Mouse (Mus musculus) hindbrain, embryonic 12.5 days (tissue): ENCODE data around the gene Stim1. TPM values are rescaled to one million over a fixed set of nuclear protein-coding genes. Genes with fewer than 3 reads are reported as not detected.

Experiments used
- ATAC-seq: fragments of 200-750 bp; cut with Nextera tagmentation; 2 replicates; pipeline ENCODE4 v1.8.0; 2017; ENCODE audit warnings: moderate TSS enrichment; ENCODE audit not compliant: low FRiP score
- H3K27ac ChIP-seq: fragments of 300-500 bp; sonication (generic); 2 replicates; pipeline ENCODE4 v1.5.1; 2016; ENCODE audit warnings: mild to moderate bottlenecking
- H3K27me3 ChIP-seq: fragments of 300-500 bp; sonication (generic); 2 replicates; pipeline ENCODE4 v1.6.1; 2016; ENCODE audit warnings: mild to moderate bottlenecking
- H3K36me3 ChIP-seq: fragments of 300-500 bp; sonication (generic); 2 replicates; pipeline ENCODE4 v1.6.1; 2016; ENCODE audit warnings: mild to moderate bottlenecking
- H3K4me1 ChIP-seq: fragments of 300-500 bp; sonication (generic); 2 replicates; pipeline ENCODE4 v1.6.1; 2016
- H3K4me2 ChIP-seq: fragments of 300-500 bp; sonication (generic); replicated peaks from 2 replicates; pipeline ENCODE4 v1.6.1; 2016; ENCODE audit warnings: mild to moderate bottlenecking
- H3K4me3 ChIP-seq: fragments of 300-500 bp; sonication (generic); 2 replicates; pipeline ENCODE4 v1.5.1; 2016; ENCODE audit warnings: mild to moderate bottlenecking
- H3K9ac ChIP-seq: fragments of 300-500 bp; sonication (generic); 2 replicates; pipeline ENCODE4 v1.6.1; 2016; ENCODE audit warnings: mild to moderate bottlenecking, moderate library complexity
- H3K9me3 ChIP-seq: fragments of 300-500 bp; sonication (generic); replicated peaks from 2 replicates; pipeline ENCODE4 v1.6.1; 2016; ENCODE audit warnings: mild to moderate bottlenecking
- WGBS: fragments of 180-500 bp; shearing (Covaris S2); methylation state at CpG from one replicate; pipeline ENCODE4 v1.1.7; 2016; 5-methylcytosine and 5-hydroxymethylcytosine counted together
- polyA plus RNA-seq: library from polyadenylated mRNA; unstranded; fragments of >200 nt; fragmentation: Nextera tagmentation; extraction: Ambion mirVana; gene quantifications from 2 replicates; pipeline ENCODE4 v1.2.1, GENCODE M21; 2016

Gene Stim1
- polyA plus RNA-seq, 1 experiment from 2014 or later = 14.8 TPM

GRCm38 (mm10) chr7:102272422-102272948 is 4.9 kb downstream of the Stim1 start:
- Histone ChIP-seq H3K27ac (no peak overlapping the region), H3K36me3 (no peaks in the 10 kb centered on the region), H3K4me1 (peaks cover 8% of the 10 kb centered on the region), H3K4me2 (no peak overlapping the region), H3K4me3 (no peak overlapping the region), H3K9me3 (no peaks in the 10 kb centered on the region), H3K27me3 (peaks cover 15% of the 10 kb centered on the region), H3K9ac (no peak overlapping the region)
- 79% methylated on average over 3 of the region's 3 CpGs for WGBS
- ATAC-seq = no peak

- WGBS = 87% methylated on average over 1 of the region's 1 CpGs
Observed at GRCm38 (mm10) chr7:102281403-102281802, 13.8 kb downstream of the Stim1 start.

GRCm38 (mm10) chr7:102282261-102282660 is 14.7 kb downstream of the Stim1 start:
- H3K4me1 ChIP-seq = no peaks in the 10 kb centered on the region
- 89% methylated on average over 5 of the region's 5 CpGs for WGBS
- no peak overlapping the region for H3K4me2 ChIP-seq
- H3K36me3 ChIP-seq = no peaks in the 10 kb centered on the region
- ATAC-seq = no peak
- no peak overlapping the region for H3K27ac ChIP-seq
- no peaks in the 10 kb centered on the region for H3K27me3 ChIP-seq
- no peaks in the 10 kb centered on the region for H3K9me3 ChIP-seq
- no peak overlapping the region for H3K4me3 ChIP-seq
- H3K9ac ChIP-seq = no peak overlapping the region

More at GRCm38 (mm10) chr7:102281403-102281802, 13.8 kb downstream of the Stim1 start:
- H3K36me3 ChIP-seq = no peaks in the 10 kb centered on the region
- H3K4me1 ChIP-seq = no peaks in the 10 kb centered on the region
- no peak overlapping the region for H3K9ac ChIP-seq
- H3K9me3 ChIP-seq = no peaks in the 10 kb centered on the region
- no peak overlapping the region for H3K27ac ChIP-seq
- no peak overlapping the region for H3K4me3 ChIP-seq
- no peaks in the 10 kb centered on the region for H3K27me3 ChIP-seq
- no peak overlapping the region for H3K4me2 ChIP-seq
- ATAC-seq = no peak

- no peaks in the 10 kb centered on the region for H3K9me3 ChIP-seq
- H3K36me3 ChIP-seq = no peaks in the 10 kb centered on the region
- H3K4me2 ChIP-seq = no peak overlapping the region
- no peak overlapping the region for H3K9ac ChIP-seq
- H3K27ac ChIP-seq = no peak overlapping the region
- no peaks in the 10 kb centered on the region for H3K4me1 ChIP-seq
- ATAC-seq = no peak
- WGBS = 81% methylated on average over 6 of the region's 6 CpGs
- H3K27me3 ChIP-seq = no peaks in the 10 kb centered on the region
- H3K4me3 ChIP-seq = no peak overlapping the region
Observed at GRCm38 (mm10) chr7:102289466-102289865, 21.9 kb downstream of the Stim1 start.

- no peaks in the 10 kb centered on the region for H3K9me3 ChIP-seq
- no peaks in the 10 kb centered on the region for H3K4me1 ChIP-seq
- no peak overlapping the region for H3K4me2 ChIP-seq
- H3K4me3 ChIP-seq = no peak overlapping the region
- no peaks in the 10 kb centered on the region for H3K36me3 ChIP-seq
- 92% methylated on average over 3 of the region's 3 CpGs for WGBS
- H3K27me3 ChIP-seq = no peaks in the 10 kb centered on the region
- H3K27ac ChIP-seq = no peak overlapping the region
- no peak for ATAC-seq
- no peak overlapping the region for H3K9ac ChIP-seq
Observed at GRCm38 (mm10) chr7:102292228-102292627, 24.6 kb downstream of the Stim1 start.

- no peak overlapping the region for H3K4me3 ChIP-seq
- no peak for ATAC-seq
- H3K27ac ChIP-seq = no peak overlapping the region
- H3K9ac ChIP-seq = no peak overlapping the region
- no peaks in the 10 kb centered on the region for H3K27me3 ChIP-seq
- H3K4me2 ChIP-seq = no peak overlapping the region
- no peaks in the 10 kb centered on the region for H3K4me1 ChIP-seq
- WGBS = 19% methylated on average over 2 of the region's 2 CpGs
- H3K9me3 ChIP-seq = no peaks in the 10 kb centered on the region
- no peaks in the 10 kb centered on the region for H3K36me3 ChIP-seq
Observed at GRCm38 (mm10) chr7:102293234-102293633, 25.6 kb downstream of the Stim1 start.

GRCm38 (mm10) chr7:102300761-102301160 is 33.2 kb downstream of the Stim1 start:
- Histone ChIP-seq H3K4me1 (no peaks in the 10 kb centered on the region), H3K27me3 (no peaks in the 10 kb centered on the region), H3K4me3 (no peak overlapping the region), H3K4me2 (no peak overlapping the region), H3K9ac (no peak overlapping the region), H3K27ac (no peak overlapping the region), H3K9me3 (no peaks in the 10 kb centered on the region), H3K36me3 (no peaks in the 10 kb centered on the region)
- no peak for ATAC-seq
- 84% methylated on average over 1 of the region's 1 CpGs for WGBS

- WGBS = 94% methylated on average over 4 of the region's 4 CpGs
- no peak for ATAC-seq
- H3K4me1 ChIP-seq = no peaks in the 10 kb centered on the region
- H3K36me3 ChIP-seq = no peaks in the 10 kb centered on the region
- no peak overlapping the region for H3K27ac ChIP-seq
- no peak overlapping the region for H3K4me2 ChIP-seq
- no peak overlapping the region for H3K9ac ChIP-seq
- no peak overlapping the region for H3K4me3 ChIP-seq
- no peaks in the 10 kb centered on the region for H3K9me3 ChIP-seq
- no peaks in the 10 kb centered on the region for H3K27me3 ChIP-seq
Observed at GRCm38 (mm10) chr7:102302471-102302870, 34.9 kb downstream of the Stim1 start.

GRCm38 (mm10) chr7:102305596-102305995 is 38.0 kb downstream of the Stim1 start:
- H3K9ac ChIP-seq = no peak overlapping the region
- ATAC-seq = no peak
- no peak overlapping the region for H3K4me2 ChIP-seq
- no peaks in the 10 kb centered on the region for H3K36me3 ChIP-seq
- no peaks in the 10 kb centered on the region for H3K9me3 ChIP-seq
- H3K4me1 ChIP-seq = no peaks in the 10 kb centered on the region
- H3K27me3 ChIP-seq = no peaks in the 10 kb centered on the region
- 88% methylated on average over 2 of the region's 2 CpGs for WGBS
- no peak overlapping the region for H3K4me3 ChIP-seq
- H3K27ac ChIP-seq = no peak overlapping the region

- no peak overlapping the region for H3K4me2 ChIP-seq
- no peaks in the 10 kb centered on the region for H3K36me3 ChIP-seq
- no peak overlapping the region for H3K9ac ChIP-seq
- no peaks in the 10 kb centered on the region for H3K4me1 ChIP-seq
- H3K27me3 ChIP-seq = no peaks in the 10 kb centered on the region
- no peak overlapping the region for H3K27ac ChIP-seq
- no peak for ATAC-seq
- no peak overlapping the region for H3K4me3 ChIP-seq
- H3K9me3 ChIP-seq = no peaks in the 10 kb centered on the region
Observed at GRCm38 (mm10) chr7:102310266-102310665, 42.7 kb downstream of the Stim1 start.

- WGBS = 83% methylated on average over 5 of the region's 5 CpGs
- H3K9me3 ChIP-seq = no peaks in the 10 kb centered on the region
- H3K9ac ChIP-seq = no peak overlapping the region
- H3K27me3 ChIP-seq = no peaks in the 10 kb centered on the region
- no peak overlapping the region for H3K4me3 ChIP-seq
- H3K4me2 ChIP-seq = no peak overlapping the region
- no peaks in the 10 kb centered on the region for H3K4me1 ChIP-seq
- no peak overlapping the region for H3K27ac ChIP-seq
- no peak for ATAC-seq
- no peaks in the 10 kb centered on the region for H3K36me3 ChIP-seq
Observed at GRCm38 (mm10) chr7:102310821-102311220, 43.2 kb downstream of the Stim1 start.

GRCm38 (mm10) chr7:102312840-102313534 is 45.4 kb downstream of the Stim1 start:
- no peak overlapping the region for H3K4me3 ChIP-seq
- 79% methylated on average over 4 of the region's 4 CpGs for whole genome bisulfite sequencing
- no peak overlapping the region for H3K9ac ChIP-seq
- no peaks in the 10 kb centered on the region for H3K27me3 ChIP-seq
- no peak overlapping the region for H3K4me2 ChIP-seq
- no peaks in the 10 kb centered on the region for H3K36me3 ChIP-seq
- H3K27ac ChIP-seq = no peak overlapping the region
- no peaks in the 10 kb centered on the region for H3K4me1 ChIP-seq
- ATAC-seq = no peak
- no peaks in the 10 kb centered on the region for H3K9me3 ChIP-seq

- Histone ChIP-seq H3K9ac (no peak overlapping the region), H3K9me3 (no peaks in the 10 kb centered on the region), H3K27me3 (no peaks in the 10 kb centered on the region), H3K4me3 (no peak overlapping the region), H3K4me1 (no peaks in the 10 kb centered on the region), H3K27ac (no peak overlapping the region), H3K4me2 (no peak overlapping the region), H3K36me3 (no peaks in the 10 kb centered on the region)
- 77% methylated on average over 2 of the region's 2 CpGs for WGBS
- ATAC-seq = no peak
Observed at GRCm38 (mm10) chr7:102313535-102313863, 45.9 kb downstream of the Stim1 start.
